Mouse (Mus musculus): ENCODE measurements at regions not wholly inside any gene's neighbourhood (a gene's known extent, or its start where the extent isn't known, plus 50 kb on each side); places are given as distances from the start of the nearest gene placed in this dataset.
A peak's percentile ranks its signal among the peaks of the same experiment; 100 is the strongest.
"Not testable (repeated sequence)": the region's sequence is repeated elsewhere in the genome, so short reads cannot be mapped to it uniquely, and the experiment has no call there.

DNA sequence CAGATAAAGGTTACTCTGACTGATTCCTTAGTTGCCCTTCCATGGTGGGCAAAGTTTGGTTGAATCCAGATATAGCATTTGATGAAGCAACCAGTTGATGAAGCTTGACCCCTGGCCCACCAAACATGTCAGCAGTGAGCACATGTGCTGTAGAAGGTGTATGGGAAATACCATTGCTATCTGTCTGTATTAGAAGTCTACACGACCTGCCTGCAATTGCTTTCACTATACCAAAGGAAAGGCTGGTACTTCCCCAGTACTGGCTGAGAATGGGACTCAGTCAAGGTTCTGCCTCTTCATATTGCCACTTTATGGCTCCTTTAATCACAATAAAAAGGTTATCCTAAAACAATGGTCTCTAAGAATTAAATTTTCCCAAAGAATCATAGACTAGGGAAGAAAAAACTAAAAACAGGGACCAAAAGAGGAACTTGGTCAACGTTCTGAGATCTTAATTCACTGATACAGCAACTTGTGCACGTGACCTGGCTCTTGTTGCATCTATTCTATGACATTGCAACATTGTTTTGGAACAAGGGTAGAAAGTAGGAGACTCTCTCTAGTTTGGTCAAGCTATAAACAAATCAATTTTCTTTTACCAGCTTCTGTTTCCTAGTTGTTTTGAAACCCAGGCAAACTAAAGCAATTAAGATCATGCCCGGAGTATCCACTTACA lies 284.0 kb downstream of the Rapgef2 start:
- H3K4me2 ChIP-seq (replicated peaks; ENCODE audit: low read depth, low read length): no peak overlapping the region
- no peaks in the 10 kb centered on the region for H3K27me3 ChIP-seq (ENCODE audit: insufficient read depth, low read length)
- no peak for ATAC-seq (ENCODE audit: low FRiP score, low TSS enrichment)
- no peaks in the 10 kb centered on the region for H3K4me1 ChIP-seq (ENCODE audit: insufficient read depth, low read length)
- H3K36me3 ChIP-seq (ENCODE audit: insufficient read depth, low read length): no peaks in the 10 kb centered on the region
- H3K27ac ChIP-seq (ENCODE audit: low read length): no peak overlapping the region
- WGBS: 74% methylated on average over 4 of the region's 4 CpGs
- no peaks in the 10 kb centered on the region for H3K9me3 ChIP-seq (ENCODE audit: low read length)
- no peak overlapping the region for H3K4me3 ChIP-seq (ENCODE audit: low read length)
- H3K9ac ChIP-seq (replicated peaks; ENCODE audit: low read length): no peak overlapping the region

DNA sequence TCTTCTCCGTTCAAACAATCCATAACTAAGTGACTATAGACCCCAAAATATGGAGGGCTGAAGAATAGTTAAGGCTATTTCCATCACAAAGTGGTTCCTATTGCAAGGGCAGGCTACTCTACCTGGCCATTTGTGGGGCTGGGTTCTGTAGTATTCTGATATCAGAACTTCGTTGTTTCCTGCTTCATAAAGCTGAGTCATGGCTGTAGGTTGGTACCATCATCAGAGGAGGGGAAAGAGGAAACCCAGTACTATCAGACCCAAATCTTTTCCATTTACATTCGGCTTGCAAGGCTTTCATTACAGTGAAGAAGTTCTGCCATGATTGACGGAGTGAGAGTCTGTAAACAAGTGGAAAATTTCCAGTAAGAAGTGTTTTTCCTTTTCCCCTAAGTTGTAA lies 284.6 kb downstream of the Rapgef2 start:
- H3K27ac ChIP-seq (ENCODE audit: low read length): no peak overlapping the region
- H3K4me1 ChIP-seq (ENCODE audit: insufficient read depth, low read length): no peaks in the 10 kb centered on the region
- H3K4me3 ChIP-seq (ENCODE audit: low read length): no peak overlapping the region
- no peak overlapping the region for H3K9ac ChIP-seq (replicated peaks; ENCODE audit: low read length)
- 89% methylated on average over 4 of the region's 4 CpGs for WGBS
- no peak for ATAC-seq (ENCODE audit: low FRiP score, low TSS enrichment)
- no peaks in the 10 kb centered on the region for H3K27me3 ChIP-seq (ENCODE audit: insufficient read depth, low read length)
- H3K9me3 ChIP-seq (ENCODE audit: low read length): no peaks in the 10 kb centered on the region
- H3K4me2 ChIP-seq (replicated peaks; ENCODE audit: low read depth, low read length): no peak overlapping the region
- no peaks in the 10 kb centered on the region for H3K36me3 ChIP-seq (ENCODE audit: insufficient read depth, low read length)

DNA sequence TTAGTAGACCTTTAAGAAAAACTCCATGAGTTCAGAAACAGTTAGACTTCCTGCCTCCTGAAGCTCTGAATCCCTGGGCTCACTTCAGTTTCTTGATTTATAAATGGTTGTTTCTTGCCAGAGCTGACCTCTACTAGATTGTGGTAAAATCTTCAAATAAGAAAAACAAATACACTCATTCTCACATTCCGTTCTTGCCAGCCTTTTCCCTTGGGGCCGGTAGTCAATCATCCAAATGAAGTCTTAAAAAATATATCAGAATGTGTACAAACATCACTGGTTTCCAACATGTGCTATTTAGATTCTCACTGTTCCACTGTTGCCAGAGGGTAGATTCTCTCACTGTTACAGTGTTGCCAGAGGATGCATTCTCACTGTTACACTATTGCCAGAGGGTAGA lies 286.0 kb downstream of the Rapgef2 start:
- Histone ChIP-seq H3K4me3 (ENCODE audit: low read length) (no peak overlapping the region), H3K9ac (replicated peaks; ENCODE audit: low read length) (no peak overlapping the region), H3K36me3 (ENCODE audit: insufficient read depth, low read length) (no peaks in the 10 kb centered on the region), H3K4me1 (ENCODE audit: insufficient read depth, low read length) (no peaks in the 10 kb centered on the region), H3K27ac (ENCODE audit: low read length) (no peak overlapping the region), H3K9me3 (ENCODE audit: low read length) (no peaks in the 10 kb centered on the region), H3K4me2 (replicated peaks; ENCODE audit: low read depth, low read length) (no peak overlapping the region), H3K27me3 (ENCODE audit: insufficient read depth, low read length) (no peaks in the 10 kb centered on the region)
- WGBS: 66% methylated on average over 2 of the region's 2 CpGs
- no peak for ATAC-seq (ENCODE audit: low FRiP score, low TSS enrichment)

DNA sequence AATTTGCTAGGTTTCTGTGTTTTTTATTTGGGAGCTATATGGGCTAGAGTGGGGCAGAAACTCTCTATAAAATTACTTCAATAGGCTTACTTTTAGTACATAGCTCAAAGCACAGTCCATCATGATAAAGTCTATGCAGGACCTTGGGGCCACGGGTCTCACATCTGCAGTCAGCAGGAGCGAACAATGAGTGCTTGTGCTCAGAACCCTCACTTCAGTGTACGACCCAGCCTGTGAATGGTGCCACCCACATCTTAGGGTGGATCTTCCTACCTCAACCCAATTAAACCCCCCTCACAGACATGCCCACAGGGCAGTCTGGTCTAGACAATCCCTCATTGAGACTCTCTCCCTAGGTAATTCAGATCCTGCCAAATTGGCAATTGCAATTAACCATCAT lies 286.5 kb downstream of the Rapgef2 start:
- Histone ChIP-seq H3K4me3 (ENCODE audit: low read length) (no peak overlapping the region), H3K9me3 (ENCODE audit: low read length) (no peaks in the 10 kb centered on the region), H3K27ac (ENCODE audit: low read length) (no peak overlapping the region), H3K36me3 (ENCODE audit: insufficient read depth, low read length) (no peaks in the 10 kb centered on the region), H3K4me1 (ENCODE audit: insufficient read depth, low read length) (no peaks in the 10 kb centered on the region), H3K4me2 (replicated peaks; ENCODE audit: low read depth, low read length) (no peak overlapping the region), H3K9ac (replicated peaks; ENCODE audit: low read length) (no peak overlapping the region), H3K27me3 (ENCODE audit: insufficient read depth, low read length) (no peaks in the 10 kb centered on the region)
- 77% methylated on average over 3 of the region's 3 CpGs for WGBS
- ATAC-seq (ENCODE audit: low FRiP score, low TSS enrichment): no peak

DNA sequence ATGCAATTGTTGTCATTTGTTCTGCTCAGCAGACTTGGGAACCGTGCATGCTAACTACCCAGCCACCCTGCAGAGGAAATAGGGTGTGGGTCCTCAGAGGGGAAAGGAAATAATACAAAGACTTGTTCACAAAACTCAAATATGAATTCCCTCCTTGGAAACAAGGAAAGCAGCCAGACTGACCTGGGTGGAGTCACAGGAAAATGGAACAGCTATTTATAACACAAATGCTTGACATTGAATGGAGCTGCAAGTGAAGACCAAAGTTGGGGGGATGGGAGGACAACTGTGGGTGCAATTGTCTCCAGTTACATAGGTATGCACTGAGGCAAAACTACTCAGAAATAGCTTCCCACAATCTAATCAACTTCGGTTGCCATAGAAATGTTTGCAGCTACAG lies 298.2 kb downstream of the Rapgef2 start:
- no peaks in the 10 kb centered on the region for H3K36me3 ChIP-seq (ENCODE audit: insufficient read depth, low read length)
- H3K9ac ChIP-seq (replicated peaks; ENCODE audit: low read length): no peak overlapping the region
- H3K9me3 ChIP-seq (ENCODE audit: low read length): no peaks in the 10 kb centered on the region
- no peak overlapping the region for H3K4me2 ChIP-seq (replicated peaks; ENCODE audit: low read depth, low read length)
- H3K4me1 ChIP-seq (ENCODE audit: insufficient read depth, low read length): no peaks in the 10 kb centered on the region
- H3K27me3 ChIP-seq (ENCODE audit: insufficient read depth, low read length): no peaks in the 10 kb centered on the region
- WGBS: 70% methylated on average over 2 of the region's 2 CpGs
- H3K4me3 ChIP-seq (ENCODE audit: low read length): no peak overlapping the region
- no peak overlapping the region; the same call in 1 of the 2 replicates for H3K27ac ChIP-seq (ENCODE audit: low read length)
- no peak for ATAC-seq (ENCODE audit: low FRiP score, low TSS enrichment)

DNA sequence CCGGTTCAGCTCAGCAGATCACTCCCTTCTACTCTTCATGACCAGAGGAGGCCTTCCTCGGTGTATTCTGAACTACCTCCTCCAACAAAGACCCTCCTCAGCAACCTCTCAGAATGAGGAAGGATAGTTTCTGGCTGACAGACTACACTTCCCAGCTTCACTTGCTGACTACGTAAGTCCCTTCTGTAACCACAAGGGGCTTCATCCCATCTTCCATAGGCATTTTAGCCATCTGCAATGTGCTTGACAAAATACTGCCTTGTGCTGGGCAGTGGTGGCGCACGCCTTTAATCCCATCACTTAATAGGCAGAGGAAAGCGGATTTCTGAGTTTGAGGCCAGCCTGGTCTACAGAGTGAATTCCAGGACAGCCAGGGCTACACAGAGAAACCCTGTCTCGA lies 299.6 kb downstream of the Rapgef2 start:
- no peaks in the 10 kb centered on the region for H3K9me3 ChIP-seq (ENCODE audit: low read length)
- no peaks in the 10 kb centered on the region for H3K27me3 ChIP-seq (ENCODE audit: insufficient read depth, low read length)
- H3K27ac ChIP-seq (ENCODE audit: low read length): no peak overlapping the region
- no peaks in the 10 kb centered on the region for H3K4me1 ChIP-seq (ENCODE audit: insufficient read depth, low read length)
- WGBS: 73% methylated on average over 6 of the region's 7 CpGs
- ATAC-seq (ENCODE audit: low FRiP score, low TSS enrichment): no peak
- H3K36me3 ChIP-seq (ENCODE audit: insufficient read depth, low read length): no peaks in the 10 kb centered on the region
- H3K9ac ChIP-seq (replicated peaks; ENCODE audit: low read length): no peak overlapping the region
- no peak overlapping the region for H3K4me3 ChIP-seq (ENCODE audit: low read length)
- no peak overlapping the region for H3K4me2 ChIP-seq (replicated peaks; ENCODE audit: low read depth, low read length)

DNA sequence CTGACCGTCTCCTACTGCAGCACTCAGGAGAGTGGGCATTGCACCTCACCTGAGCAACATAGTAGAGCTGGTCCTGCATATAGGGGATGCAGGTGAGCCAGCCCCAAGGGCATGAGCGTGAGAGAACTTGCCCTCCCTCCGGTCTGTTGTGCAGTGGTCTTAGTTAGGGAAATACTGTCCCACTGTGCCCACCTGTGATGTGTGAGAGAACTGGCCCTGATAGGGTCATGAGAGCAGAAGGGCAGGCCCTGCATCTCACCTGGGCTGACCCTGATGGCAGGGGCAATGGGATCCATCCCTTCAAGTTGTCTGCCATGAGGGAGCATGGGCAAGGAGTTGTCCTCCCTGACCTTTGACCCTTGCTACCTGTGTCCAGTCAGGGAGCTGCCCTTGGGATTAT lies 305.3 kb downstream of the Rapgef2 start:
- Histone ChIP-seq H3K4me3 (ENCODE audit: low read length) (no peak overlapping the region), H3K36me3 (ENCODE audit: insufficient read depth, low read length) (no peaks in the 10 kb centered on the region), H3K4me2 (replicated peaks; ENCODE audit: low read depth, low read length) (no peak overlapping the region), H3K27ac (ENCODE audit: low read length) (no peak overlapping the region), H3K9me3 (ENCODE audit: low read length) (no peaks in the 10 kb centered on the region), H3K4me1 (ENCODE audit: insufficient read depth, low read length) (no peaks in the 10 kb centered on the region), H3K9ac (replicated peaks; ENCODE audit: low read length) (no peak overlapping the region), H3K27me3 (ENCODE audit: insufficient read depth, low read length) (no peaks in the 10 kb centered on the region)
- no peak for ATAC-seq (ENCODE audit: low FRiP score, low TSS enrichment)
- 95% methylated on average over 3 of the region's 3 CpGs for WGBS

DNA sequence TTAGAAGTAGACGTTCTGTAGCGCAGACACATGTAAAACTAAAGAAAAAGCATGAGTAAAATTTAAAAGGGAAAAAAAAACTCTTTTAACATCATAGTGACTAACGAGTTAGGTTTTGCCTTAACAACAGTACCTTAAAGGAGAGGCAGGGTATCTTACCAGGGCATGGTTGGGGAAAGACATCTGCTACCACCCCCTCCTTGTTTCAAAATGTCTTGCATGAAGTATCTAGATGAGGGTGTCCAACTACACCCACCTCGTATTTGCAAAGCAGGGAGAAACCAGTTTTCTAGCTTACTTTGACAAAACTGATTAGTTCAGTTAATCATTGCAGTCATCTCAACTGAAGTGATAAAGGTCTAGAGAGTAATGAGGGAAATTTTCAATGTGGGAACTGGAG lies 307.5 kb downstream of the Rapgef2 start:
- Histone ChIP-seq H3K36me3 (ENCODE audit: insufficient read depth, low read length) (no peaks in the 10 kb centered on the region), H3K27ac (ENCODE audit: low read length) (no peak overlapping the region), H3K9me3 (ENCODE audit: low read length) (no peaks in the 10 kb centered on the region), H3K9ac (replicated peaks; ENCODE audit: low read length) (no peak overlapping the region), H3K4me3 (ENCODE audit: low read length) (no peak overlapping the region), H3K27me3 (ENCODE audit: insufficient read depth, low read length) (no peaks in the 10 kb centered on the region), H3K4me2 (replicated peaks; ENCODE audit: low read depth, low read length) (no peak overlapping the region), H3K4me1 (ENCODE audit: insufficient read depth, low read length) (no peaks in the 10 kb centered on the region)
- 80% methylated on average over 4 of the region's 4 CpGs for WGBS
- no peak for ATAC-seq (ENCODE audit: low FRiP score, low TSS enrichment)

DNA sequence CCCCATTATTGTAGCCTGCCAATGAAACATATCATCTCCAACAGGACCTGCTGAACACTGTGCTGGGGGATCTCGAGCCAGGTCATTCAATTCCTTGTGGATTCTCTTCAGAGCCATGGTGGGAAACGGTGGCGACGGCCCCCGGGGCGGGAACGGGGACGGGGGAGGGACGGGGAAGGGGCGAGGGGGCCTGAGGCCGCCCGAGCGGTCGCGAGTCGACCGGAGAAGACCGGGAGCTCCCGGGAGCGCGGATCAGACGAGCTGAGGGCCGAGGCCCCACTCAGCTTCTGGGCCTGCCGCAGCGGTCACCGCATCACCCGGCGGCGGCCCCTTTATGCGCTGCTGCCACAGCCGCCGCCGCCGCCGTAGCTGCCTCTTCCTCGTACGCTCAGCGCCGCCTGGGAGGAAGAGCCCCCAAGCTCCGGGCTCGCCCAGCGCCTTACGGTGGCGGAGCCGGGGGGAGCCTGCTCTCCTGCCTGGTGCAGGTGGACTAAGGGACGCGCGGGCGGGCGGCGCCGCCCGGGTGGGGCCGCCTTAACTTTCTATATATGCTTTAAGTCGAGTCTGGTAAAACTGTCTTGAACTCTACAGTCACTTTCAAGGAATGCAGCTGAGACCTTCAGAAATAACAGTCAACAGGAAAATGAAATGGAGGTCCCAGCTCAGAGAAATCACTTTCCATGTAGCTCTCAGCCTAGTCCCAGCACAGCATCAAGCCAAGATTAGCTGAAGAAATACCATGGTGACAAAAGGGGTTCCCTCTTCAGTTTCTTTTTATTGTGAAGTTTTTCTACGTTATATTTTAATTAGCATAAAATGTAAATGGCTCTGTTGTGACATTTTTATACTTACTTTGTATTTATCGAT lies 319.4 kb downstream of the Rapgef2 start:
- peak overlapping the region; percentile 63 for H3K9ac ChIP-seq (replicated peaks; ENCODE audit: low read length)
- not testable (repeated sequence) for H3K27ac ChIP-seq (ENCODE audit: low read length); H3K36me3 ChIP-seq (ENCODE audit: insufficient read depth, low read length); H3K9me3 ChIP-seq (ENCODE audit: low read length); H3K27me3 ChIP-seq (ENCODE audit: insufficient read depth, low read length); H3K4me1 ChIP-seq (ENCODE audit: insufficient read depth, low read length)
- H3K4me2 ChIP-seq (replicated peaks; ENCODE audit: low read depth, low read length): peak overlapping the region; percentile 62
- peak overlapping the region; percentile 54 for H3K4me3 ChIP-seq (ENCODE audit: low read length)
- 4% methylated on average over 45 of the region's 57 CpGs for WGBS
- ATAC-seq (ENCODE audit: low FRiP score, low TSS enrichment): peak; percentile 84

DNA sequence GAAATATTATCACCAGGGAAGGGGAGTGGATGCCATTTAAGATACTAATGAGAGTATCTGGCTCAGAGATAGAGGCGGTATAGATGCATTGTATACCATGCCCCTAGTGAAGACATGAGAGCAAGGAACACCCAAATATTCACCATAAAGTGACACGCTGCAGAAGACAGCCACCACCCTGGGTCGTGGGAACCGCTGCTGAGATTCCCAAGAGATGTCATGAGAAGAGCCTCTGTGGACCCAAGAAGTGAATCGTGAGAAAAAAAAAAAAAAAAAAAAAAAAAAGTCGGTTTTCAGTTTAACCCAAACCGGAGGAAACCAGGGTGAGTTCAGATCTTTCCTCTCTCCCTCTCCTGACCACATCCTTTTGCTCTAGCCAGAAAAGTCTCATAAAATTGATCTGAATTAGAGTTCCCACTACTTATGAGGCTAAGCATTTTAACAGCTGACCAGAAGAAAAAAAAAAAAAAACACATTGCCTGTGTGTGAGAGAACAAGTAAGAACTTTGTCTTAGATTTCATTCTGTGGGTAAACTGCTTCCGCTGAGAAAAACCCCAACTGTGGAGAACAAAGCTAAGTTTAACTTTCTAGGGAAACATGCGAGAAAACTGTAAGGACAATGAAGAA lies 322.0 kb downstream of the Rapgef2 start:
- no peak for ATAC-seq (ENCODE audit: low FRiP score, low TSS enrichment)

More for the DNA sequence above, 322.0 kb downstream of the Rapgef2 start:
- H3K27ac ChIP-seq (ENCODE audit: low read length): no peak overlapping the region
- H3K4me1 ChIP-seq (ENCODE audit: insufficient read depth, low read length): no peaks in the 10 kb centered on the region
- no peaks in the 10 kb centered on the region for H3K36me3 ChIP-seq (ENCODE audit: insufficient read depth, low read length)
- 91% methylated on average over 9 of the region's 9 CpGs for WGBS
- H3K4me3 ChIP-seq (ENCODE audit: low read length): no peak overlapping the region
- no peak overlapping the region for H3K4me2 ChIP-seq (replicated peaks; ENCODE audit: low read depth, low read length)
- no peaks in the 10 kb centered on the region for H3K9me3 ChIP-seq (ENCODE audit: low read length)
- no peak overlapping the region for H3K9ac ChIP-seq (replicated peaks; ENCODE audit: low read length)
- H3K27me3 ChIP-seq (ENCODE audit: insufficient read depth, low read length): no peaks in the 10 kb centered on the region

Data from kidney, embryonic 16.5 days (tissue).